Mouse (Mus musculus): ENCODE data around the gene Ppp2r3c.
"Not testable (repeated sequence)": the region's sequence is repeated elsewhere in the genome, so short reads cannot be mapped to it uniquely, and the experiment has no call there.

Ppp2r3c gene

GRCm38 (mm10) chr12:55263385-55263784, 39.4 kb downstream of the Ppp2r3c start:
- not testable (repeated sequence) for DNase-seq

- DNase-seq, result not testable (repeated sequence)
Measured at GRCm38 (mm10) chr12:55261950-55262349, 40.8 kb downstream of the Ppp2r3c start.

- not testable (repeated sequence) for DNase-seq
Measured at GRCm38 (mm10) chr12:55242243-55242642, 60.6 kb downstream of the Ppp2r3c start.

GRCm38 (mm10) chr12:55230520-55230861, 72.3 kb downstream of the Ppp2r3c start:
- not testable (repeated sequence) for DNase-seq

GRCm38 (mm10) chr12:55229626-55230519, 72.9 kb downstream of the Ppp2r3c start, which contains the start of gene Srp54c:
Gene Srp54c (plus strand): TSS chr12:55230168.
- not testable (repeated sequence) for DNase-seq

All from kidney, adult 8-10 months (tissue).